Mouse (Mus musculus) hematopoietic stem cell, adult 5-6 weeks (primary cell): Measurements from ENCODE around the gene Hs6st2. TPM values are rescaled to one million over a fixed set of nuclear protein-coding genes. Genes with fewer than 3 reads are reported as not detected.

ENCODE experiments used
- ATAC-seq, 2 experiments: fragments of 125-278 bp in 1 of 2; replicated peaks in 1 of 2; 2 replicates each; pipeline ENCODE4 v1.8.0; 2016 to 2017; ENCODE audit warnings: inconsistent platforms in 2 of 2, mild to moderate bottlenecking in 2 of 2, moderate number of reproducible peaks in 2 of 2, low read depth in 1 of 2, moderate TSS enrichment in 1 of 2; ENCODE audit not compliant: low FRiP score in 2 of 2, poor library complexity in 2 of 2, severe bottlenecking in 2 of 2, insufficient read depth in 1 of 2, low TSS enrichment in 1 of 2
- total RNA-seq: library from RNA; stranded (forward); fragments of 172-1452, 232-1000 nt; gene quantifications from 2 replicates; pipeline ENCODE4 v1.2.3, GENCODE M21; 2017

Hs6st2 gene
- total RNA-seq, 1 experiment from 2014 or later, result 0.40 TPM

DNA sequence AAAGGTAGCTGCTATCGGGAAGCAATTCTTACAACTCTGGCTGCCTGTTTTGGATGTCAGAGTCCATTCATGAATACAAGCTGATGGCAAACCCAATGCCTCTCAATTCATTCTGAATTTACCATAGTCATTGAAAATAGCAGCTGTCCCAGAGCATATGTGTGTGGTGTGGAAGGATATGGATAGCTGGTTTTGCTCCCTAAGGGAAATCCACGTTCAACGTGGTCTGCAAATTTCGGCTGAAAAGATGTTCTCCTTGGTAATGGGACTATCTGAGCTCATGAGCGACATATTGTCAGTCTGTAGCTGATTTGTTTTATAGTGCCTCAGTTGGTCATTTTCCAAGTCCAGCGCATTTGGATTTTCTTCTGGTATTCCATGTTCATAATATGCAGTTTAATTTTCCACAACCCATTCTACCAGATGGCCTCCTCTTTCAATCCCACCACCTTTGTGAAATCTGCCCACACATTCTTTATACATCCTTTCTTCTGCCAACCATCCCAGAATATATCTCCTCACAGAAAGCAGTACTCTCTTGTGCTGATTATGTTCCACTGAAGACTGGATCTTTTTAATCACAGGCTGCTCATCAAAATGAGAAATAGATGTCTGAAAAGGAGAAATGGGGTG, 75.3 kb downstream of the Hs6st2 start:
- no peak for ATAC-seq

DNA sequence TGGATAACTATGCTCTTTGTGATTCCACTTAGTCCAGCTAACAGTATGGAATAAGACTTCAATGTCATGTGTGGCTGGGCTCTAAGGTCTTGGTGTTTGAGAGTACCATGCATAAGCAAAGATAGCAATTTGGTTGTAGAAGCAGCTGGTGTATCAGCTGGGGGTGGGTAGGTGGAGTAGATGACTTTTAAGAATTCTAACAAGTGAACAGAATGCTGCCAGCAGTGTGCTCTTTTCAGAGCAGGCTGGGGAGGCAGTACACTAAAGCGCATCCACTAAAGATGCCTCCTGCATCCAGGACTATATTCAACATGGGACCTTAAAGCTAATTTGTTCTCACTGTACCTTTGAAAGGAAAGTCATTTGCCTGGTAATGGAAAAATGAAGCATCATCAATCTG, 88.9 kb downstream of the Hs6st2 start:
- no peak for ATAC-seq

DNA sequence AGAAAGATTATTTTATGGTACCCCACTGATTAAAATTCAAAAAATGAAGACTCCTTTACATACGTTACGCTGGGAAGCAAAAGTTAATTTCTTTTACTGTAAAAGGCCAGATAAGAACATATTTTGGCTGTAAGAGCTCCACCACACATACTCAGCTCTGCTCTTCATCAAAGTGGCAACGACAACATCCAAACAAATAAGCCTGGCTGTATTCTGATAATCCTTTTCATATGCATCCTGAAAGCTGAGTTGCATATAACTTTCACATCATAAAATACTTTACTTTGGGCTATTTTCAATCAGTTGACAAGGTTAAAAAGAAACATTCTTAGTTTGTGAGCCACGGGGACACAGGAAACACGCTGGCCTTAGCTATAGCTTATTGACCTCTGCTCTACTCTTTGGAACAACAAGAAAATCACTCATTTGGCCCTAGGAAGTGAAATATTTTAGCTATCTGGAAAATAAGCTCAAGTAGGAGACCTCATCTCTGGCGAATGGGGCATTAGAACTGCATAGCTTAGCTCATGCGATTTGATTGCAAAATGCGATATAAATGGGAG, 91.1 kb downstream of the Hs6st2 start:
- no peak for ATAC-seq

DNA sequence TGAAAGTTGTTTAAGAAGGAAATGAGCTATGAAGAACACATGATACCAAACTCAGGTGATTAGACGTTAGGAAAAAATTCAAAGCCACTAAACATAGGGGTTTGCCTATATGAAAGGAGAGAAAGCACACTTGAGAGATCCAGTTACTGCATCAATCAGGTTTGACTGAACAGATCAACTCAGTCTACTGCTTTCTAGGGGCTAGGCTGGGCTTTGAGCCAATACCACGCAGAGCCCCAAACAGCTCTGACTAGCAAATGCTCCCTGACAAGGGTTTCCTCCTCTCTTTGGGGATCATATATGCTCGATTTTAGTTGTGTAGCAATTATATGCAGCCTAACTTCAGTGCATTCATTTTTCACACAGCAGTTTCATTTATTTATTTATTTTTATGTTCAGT, 96.2 kb downstream of the Hs6st2 start:
- ATAC-seq, result no peak

- ATAC-seq, result no peak
These were observed 100.0 kb downstream of the Hs6st2 start for GRCm38 (mm10) chrX:51581704-51582103.

DNA sequence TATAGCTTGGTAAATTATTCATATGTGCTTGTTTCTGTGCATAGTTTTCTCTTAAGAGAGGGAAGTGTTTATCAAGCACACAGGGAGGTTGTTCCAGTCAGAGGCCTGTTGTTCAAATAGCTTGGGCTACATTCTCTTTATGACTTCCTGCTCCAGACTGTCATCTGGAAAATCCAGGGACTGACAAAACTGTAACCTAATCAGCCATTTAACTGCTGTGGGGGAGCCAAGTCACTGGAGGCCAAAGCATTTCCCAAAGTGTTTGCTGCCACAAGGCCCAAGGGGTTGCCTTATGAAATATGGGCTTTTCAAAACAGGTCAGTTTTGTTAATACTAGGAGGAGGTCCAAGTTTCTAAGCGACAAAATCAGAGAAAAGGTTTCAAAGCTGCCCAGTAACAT, 119.8 kb downstream of the Hs6st2 start:
- ATAC-seq, result no peak

DNA sequence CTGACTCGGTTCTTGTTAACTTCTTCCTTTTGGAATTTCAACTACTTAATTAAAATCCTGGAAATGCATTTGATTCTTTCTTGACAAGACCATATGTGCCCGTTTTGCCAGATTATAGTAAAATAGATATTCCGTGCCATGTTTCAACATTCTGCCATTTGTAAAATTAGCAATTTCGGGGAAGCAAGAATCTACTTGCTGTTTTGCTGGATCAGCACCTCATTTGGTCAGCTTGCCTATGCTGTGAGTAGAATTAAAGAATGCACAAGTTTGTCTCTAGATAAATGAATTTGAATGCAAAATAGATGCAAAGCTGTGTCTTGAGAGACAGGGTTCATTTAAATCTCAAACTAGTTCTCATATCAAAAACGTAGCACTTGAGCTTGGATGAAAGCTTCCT, 142.0 kb downstream of the Hs6st2 start:
- no peak for ATAC-seq

GRCm38 (mm10) chrX:51537082-51537481, 144.6 kb downstream of the Hs6st2 start:
- no peak for ATAC-seq

DNA sequence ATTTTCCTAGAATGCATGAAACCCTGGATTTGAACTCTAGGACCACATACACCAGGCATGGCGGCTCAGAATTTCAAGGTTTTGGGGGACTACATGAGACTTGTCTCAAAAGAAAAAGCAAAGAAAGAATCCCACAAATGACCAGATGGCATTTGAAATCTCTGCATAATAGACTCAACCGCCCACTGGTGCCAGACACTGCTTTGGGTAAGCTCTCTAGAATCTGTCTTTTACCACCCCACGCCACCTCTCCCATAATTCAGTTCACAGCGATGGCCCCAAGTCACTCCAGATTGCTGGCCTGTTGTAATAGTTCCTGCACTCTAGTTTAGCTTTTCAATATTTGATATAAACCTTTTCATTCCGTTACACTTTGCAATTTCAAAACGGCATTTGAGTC, 146.4 kb downstream of the Hs6st2 start:
- ATAC-seq, result no peak

- no peak for ATAC-seq
These were observed 150.5 kb downstream of the Hs6st2 start for GRCm38 (mm10) chrX:51531136-51531535.

GRCm38 (mm10) chrX:51528601-51529000, 153.1 kb downstream of the Hs6st2 start:
- ATAC-seq, result no peak

DNA sequence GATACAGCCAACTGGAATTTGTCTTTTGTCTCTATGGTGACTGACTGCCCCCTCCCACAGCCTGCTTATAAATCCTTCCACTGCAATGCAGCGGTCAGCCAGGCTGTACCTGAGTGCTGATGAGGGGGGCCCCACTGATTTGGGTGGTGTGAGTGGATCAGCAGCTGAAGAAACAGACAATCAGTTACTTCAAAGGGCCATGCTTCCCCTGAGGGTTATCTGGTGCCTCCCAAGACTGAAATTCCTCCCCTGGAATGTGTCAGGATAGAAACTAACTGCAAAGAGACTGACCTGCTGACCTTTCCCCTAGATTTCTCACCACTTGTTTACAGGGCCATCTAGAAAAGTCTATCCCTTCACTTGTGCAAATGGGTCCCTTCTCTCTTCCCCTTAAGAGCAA, 166.8 kb downstream of the Hs6st2 start:
- no peak for ATAC-seq

DNA sequence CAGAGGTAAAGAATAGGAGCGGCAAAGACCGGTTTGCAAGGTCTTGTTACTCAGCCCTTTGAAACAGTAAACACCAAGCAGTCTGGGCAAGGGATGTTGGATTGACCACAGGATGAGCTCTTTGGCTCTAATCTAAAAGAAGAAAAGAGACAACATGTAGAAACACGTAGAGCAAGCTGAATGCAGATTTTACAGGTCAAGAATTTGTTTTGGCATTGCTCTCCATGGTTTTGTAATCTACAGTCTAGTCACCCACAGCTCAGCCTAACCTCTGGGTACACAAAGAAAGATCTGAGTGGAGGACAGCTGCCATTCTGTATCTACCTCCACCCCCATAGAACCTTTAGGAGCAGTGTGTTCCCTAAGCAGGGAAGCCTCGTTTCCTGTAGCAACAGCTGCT, 175.1 kb downstream of the Hs6st2 start:
- ATAC-seq, result no peak

GRCm38 (mm10) chrX:51505691-51506090, 176.0 kb downstream of the Hs6st2 start:
- ATAC-seq, result no peak

GRCm38 (mm10) chrX:51503781-51504471, 177.7 kb downstream of the Hs6st2 start:
- ATAC-seq, result no peak

- ATAC-seq, result no peak
These were observed 183.8 kb downstream of the Hs6st2 start for GRCm38 (mm10) chrX:51497831-51498230.

- no peak for ATAC-seq
These were observed 193.3 kb downstream of the Hs6st2 start for GRCm38 (mm10) chrX:51488374-51488773.

GRCm38 (mm10) chrX:51469411-51469810, 212.2 kb downstream of the Hs6st2 start:
- ATAC-seq, result no peak

- ATAC-seq, result peak in 1 of 2 experiments; percentile 27; a peak in 1 of 4 replicates
These were observed 220.2 kb downstream of the Hs6st2 start for GRCm38 (mm10) chrX:51461413-51461812.
